Mouse (Mus musculus): ENCODE data around the gene Gm3045.
A peak's percentile ranks its signal among the peaks of the same experiment; 100 is the strongest.

Gm3045 gene

DNA sequence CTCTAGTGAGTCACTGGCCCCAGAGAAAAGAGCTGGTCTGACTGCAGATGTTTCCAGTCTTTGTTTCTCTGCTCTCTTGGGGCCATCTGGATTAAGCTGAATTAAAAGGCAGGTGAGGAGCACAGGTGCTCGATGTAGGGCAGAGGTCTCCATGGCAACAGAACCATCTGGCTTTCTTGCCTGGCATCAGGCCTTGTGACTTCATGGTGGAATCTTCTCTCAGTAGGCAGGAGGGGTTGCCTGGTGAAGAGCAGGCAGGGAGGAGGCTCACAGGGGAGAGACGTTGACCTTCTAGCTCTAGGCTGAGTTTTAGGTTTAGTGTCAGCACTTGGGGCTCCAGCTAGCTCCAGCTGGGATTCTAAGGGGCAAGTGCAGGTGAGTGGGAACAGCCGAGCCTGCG is at the start of gene Gm3045:
Gene Gm3045, plus strand, starts transcription at position 230 of the 400 bp plus-strand sequence.
- no peak for DNase-seq (ENCODE audit: low read depth, low spot score)

DNA sequence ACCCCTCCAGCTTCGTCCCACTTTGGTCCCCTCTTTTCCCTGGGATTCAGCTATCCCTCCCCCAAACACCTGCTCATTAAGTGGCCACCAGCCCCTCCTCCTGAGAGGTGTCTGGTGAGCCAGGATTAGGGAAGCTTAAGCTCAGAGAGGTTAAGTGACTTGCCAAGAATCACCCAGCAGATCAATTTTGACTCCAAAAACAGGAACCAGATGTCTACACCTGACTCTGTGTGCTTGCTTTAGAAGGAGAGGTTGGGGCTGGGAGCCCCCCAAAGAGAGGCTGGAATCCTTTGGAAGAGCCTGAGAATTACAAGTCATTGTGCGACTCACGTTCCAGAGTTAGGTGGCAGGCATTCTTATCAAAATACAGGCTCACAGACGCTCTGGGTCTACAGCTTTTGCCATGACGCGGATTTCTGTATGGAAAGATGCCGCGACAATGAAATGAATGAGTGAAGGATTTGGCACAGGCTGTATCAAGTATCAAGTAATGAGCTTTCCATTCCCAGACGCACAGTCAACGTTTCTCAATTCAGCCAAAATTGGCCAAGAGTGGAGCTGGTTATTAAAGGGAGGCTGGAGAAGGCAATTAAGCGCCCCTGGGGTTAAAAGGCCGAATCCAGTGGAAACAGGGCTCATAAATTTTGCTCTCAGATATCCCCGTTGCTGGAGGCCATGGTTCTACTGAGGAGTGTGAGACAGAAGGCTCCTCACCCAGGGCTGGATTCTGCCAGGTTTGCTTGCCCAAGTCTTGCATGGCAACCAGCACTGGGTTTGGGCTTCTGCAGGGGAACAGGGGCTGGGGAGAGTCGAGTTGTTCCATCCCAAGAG is 45.3 kb upstream of the Gm3045 start:
- peak; percentile 88 for DNase-seq (ENCODE audit: low read depth, low spot score)

DNA sequence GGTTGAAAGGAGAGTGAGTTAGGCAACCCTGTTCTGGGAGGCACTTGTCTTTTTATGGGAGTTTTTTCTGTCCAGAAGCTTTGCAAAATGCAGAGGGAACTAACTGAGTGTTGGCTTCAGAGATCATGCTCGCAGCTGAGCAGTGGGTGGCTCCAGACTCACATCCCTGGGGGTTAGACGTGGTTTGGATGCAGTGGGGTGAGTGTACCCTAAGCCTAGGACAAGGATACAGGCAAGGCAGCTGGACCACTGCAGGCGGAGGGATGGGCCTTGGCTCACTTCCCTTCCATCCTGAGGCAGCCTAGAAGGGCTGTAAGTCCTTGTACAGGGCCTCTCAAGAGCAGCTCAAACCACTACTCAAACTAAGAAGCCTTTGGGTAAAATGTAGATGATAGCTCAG is 43.0 kb upstream of the Gm3045 start:
- DNase-seq (ENCODE audit: low read depth, low spot score), result no peak

DNA sequence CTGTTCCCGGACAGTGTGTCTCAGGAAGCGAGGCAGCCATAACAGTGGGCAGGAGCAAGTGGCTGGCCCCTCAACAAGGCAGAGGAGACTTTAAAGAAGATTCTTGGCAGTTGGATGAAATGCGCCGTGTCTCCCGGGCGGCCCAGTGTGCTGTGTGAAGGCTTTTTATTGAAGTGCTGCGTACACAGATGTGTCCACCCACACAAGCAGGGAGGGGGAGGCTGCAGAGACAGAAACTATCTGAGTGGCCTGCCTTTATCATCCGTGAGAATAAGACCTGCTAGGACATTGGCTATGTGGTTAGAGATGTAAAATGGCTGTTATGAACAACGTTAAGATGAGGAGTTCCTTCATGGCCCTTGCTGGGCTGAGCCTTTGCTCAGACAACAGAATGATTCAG is 40.0 kb upstream of the Gm3045 start:
- DNase-seq (ENCODE audit: low read depth, low spot score), result no peak

DNA sequence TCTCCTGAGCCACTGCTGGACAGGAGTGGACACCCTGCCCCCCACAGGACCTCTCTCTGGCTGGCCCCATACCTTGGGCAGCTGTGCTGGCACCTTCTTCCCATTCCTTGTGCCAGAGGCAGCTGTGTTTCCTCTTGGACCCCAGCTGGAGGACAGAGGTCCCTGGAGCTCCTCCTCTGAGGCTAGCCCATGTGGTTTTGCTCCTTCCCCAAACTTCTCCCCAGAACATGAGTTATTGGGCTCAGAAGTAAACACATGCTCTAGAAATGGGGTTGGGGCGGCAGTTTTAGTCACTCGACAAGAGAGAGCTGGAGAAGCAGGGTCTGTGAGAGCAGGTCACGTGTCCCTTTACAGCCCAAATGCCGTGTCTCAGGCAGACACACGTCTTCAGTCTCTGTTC is 39.0 kb upstream of the Gm3045 start:
- DNase-seq (ENCODE audit: low read depth, low spot score), result no peak

DNA sequence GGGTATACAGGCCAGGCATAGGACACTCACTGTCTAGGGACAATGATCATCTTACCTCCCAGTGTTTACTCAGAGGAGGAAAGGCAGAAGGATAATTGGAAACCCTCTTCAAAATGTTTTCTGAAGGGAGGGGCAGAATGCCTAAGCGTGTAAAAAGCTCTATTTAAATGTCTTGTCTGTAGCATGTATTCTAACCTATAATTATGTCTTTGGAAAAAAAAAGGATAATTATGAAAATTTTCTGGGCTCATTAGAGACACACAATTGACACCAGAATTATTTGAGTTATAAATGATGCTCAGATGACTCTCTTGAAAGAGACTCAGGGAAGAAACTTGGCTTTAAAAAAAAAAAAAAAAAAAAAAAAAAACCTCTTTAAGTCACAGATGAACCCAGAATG is 38.4 kb upstream of the Gm3045 start:
- no peak for DNase-seq (ENCODE audit: low read depth, low spot score)

DNA sequence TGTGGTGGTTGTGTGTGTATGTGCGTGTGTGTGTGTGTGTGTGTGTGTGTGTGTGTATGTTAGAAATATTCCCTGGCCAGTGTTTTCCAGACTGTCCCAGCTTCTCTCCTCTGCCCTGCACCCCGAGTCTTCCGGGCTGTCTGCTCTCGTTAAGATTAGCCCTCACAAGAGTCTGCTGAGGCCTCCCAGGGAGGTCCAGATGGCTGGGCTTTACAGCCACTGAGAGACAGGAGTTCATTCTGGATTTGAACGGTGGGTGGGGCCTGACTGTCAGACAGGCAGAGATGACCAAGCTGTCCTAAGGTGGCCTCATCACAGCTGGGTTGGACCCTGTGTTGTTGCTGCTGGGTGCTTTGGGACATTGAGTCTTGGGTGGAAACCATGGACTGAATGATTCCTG is 28.8 kb upstream of the Gm3045 start:
- no peak for DNase-seq (ENCODE audit: low read depth, low spot score)

DNA sequence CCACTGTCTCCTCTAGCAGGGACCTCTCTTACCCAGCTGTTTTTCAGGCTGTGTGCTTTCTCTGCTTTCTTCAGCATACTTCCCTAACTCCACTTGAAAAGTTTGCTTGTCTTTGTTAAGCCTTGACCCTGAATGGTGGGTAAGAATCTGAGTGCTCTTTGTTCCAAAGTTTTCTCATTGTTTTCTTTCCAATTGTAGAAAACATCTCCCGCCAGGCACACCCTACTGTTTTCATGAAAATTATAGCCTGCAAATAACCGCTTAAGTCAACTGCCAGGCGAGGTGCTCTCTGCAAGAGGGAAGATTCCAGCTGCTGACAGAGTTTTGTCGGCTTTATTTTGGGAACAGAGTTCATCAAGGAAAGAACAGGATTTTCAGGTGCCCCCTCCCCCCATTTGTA is 25.2 kb upstream of the Gm3045 start:
- no peak for DNase-seq (ENCODE audit: low read depth, low spot score)

DNA sequence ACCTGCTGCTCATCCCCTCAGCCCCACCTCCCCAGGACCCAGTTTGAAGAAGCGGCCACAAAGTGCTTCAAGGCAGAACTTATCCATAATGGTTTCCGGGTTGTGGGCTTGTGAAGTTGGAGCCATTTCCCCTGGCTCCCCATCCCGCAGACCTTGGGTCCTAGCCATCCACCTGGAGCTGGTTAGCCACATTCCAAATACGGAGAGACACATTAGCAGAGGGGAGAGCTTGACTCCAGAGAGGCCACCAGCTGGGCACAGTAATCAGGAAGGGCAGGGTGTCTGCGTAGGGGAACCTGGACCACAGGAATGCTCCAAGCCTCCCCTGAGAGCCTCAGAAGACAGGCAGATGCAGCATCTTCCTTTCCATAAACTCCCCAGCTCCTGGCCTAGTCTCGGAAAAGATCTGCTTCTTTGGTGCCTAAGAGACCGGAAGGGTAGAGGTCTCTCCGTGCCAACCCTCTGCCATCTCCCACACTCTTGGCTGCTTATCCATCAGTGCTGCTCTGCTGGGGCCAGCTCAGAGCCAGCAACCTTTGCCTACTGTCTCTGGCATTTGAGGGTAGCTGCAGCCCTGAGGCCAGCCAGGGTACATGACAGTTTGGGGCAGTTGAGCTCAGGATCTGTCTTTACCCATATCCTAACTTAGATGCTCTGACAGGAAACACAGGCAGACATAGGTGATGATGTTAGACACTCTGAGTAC is 22.9 kb upstream of the Gm3045 start:
- DNase-seq (ENCODE audit: low read depth, low spot score), result peak; percentile 29

DNA sequence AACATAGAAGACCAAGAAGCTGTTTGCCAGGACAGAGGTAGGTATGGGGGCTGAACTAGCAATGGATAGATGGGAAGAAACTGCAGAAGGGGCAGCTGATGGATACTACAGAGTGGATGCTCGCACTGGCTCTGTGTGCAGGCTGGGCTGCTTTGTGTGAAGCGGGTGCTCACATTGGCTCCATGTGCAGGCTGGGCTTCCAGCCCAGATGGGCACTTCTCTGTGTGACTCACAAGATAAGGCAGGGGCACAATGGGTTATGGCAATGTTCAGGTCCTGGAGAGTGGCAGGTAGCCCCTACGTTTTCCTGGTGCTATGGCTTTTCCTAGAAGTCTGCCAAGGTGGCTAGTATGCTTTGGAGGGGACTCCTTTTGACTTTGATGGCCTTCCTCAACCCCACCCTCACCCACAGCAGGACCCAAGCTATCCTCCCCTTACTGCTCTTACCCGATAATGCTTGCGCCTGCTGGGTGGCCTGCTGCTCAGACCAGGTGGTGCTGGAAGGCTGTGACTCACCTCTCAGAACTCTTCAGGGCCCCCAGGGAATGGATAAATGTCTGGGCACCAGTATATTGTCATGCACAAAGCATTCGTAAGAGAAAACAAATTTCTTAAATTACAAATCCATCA is 21.8 kb upstream of the Gm3045 start:
- no peak for DNase-seq (ENCODE audit: low read depth, low spot score)

DNA sequence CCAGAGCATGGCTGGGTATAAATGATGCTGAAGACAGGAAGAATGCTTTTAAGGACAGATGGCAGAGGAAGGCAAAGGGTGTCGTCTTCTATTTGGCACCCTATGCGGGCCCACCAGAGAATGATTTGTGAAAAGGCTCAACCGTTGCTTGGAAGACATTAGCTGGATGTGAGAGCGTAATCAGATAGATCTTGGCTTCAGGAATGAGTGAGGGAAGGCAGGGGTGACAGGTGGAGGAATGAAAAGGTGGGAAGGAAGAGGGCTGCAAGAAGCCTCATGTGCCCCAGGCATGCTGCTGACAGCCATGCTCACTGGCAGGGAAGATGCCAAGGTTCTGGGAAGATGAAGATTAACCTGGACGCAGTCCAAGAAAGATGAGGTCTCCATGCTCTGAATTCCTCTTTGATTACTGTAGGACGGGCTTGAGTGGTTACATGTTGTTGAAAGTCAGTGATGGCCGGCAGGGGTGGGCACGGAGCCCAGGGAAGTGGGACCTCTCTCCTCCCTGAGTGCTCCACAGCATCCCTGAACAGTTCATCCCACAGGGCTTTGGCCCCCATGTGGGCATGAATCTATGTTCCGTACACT is 14.0 kb upstream of the Gm3045 start:
- DNase-seq (ENCODE audit: low read depth, low spot score), result no peak

DNA sequence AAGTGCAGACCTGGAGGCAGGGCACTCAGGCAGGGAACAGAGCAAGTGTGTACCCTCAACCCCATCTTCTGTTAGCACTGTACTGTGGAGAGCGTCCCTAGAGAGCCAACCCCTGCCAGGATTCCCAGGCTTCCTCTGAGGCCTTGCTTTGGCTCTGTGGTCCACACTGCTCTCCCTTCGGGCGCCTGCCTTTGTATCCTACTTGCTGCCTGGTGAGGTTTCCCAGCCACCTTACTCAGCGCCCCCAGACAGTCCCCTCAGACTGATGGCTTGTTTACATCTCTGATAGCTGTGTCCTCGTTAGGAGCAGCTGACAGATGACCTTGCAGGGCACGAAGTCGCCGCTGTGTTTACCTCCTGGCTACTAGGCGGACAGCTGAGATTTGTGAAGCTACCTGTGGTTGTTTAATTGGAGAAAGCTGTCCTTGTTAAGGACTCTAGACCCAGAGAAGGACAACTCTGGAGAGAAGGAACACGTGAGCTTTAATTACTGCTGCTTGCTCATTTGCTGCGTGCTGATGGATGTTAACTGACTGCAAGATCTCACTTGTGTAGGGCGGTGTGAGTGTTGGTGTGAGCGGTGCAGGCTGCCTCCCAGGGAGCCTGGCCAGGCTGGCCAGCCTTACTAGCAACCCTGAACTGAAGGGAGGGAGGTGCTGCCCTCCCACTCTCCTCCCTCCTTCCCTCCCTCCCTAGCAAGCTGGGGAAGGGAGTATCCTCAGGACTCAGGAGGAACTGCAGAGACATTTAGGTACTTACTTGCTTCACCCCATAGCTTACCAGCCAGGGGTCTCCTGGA is 7.5 kb upstream of the Gm3045 start:
- no peak for DNase-seq (ENCODE audit: low read depth, low spot score)

DNA sequence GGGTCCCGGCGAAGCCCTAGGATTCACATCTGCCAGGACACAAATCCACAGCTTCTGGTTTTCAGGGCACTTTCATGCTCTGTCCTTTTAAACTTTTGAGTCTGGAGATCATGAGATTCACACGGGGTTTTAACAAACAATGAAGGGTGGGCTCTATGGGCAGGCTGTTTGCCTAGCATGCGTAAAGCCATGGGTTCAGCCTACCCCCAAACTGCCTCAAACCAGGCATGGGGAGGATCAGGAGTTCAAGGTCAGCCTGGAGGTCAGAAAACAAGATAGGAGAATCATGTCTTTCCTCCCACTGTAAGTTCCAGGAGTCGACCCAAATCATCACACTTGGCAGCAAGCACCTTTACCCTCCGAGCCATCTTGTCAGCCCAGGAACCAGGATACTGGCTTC is 6.9 kb upstream of the Gm3045 start:
- DNase-seq (ENCODE audit: low read depth, low spot score), result no peak

DNA sequence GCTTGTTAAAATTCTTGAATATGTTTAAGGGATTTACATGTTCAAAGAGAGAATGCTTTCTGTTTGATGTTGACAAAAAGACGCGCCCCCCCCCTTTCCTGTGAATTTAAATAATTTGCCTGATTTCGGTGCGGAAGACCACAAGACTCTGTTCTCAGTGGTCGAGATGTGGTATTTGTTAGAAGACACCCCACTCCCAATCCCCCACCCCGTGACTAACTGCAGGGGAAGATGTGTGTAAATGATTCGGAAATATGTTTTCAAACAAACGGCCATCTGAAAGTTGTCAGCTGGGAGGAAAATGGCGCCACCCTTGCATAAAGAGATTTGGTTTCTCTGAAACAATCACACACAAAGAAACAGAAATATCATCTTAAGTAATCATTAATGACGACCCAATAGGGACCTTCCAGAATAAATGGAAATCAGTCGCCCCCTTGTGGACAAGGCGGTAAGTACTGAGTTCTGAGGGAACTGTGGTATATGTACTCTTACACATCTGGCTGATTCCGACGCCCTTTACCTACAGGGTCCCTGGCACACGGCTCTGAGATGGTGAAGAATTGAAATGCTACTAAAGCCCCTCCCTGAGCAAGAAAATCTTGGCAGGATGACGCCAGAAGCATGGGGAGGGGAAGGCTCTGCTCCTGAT is 4.2 kb upstream of the Gm3045 start:
- peak; percentile 88 for DNase-seq (ENCODE audit: low read depth, low spot score)

DNA sequence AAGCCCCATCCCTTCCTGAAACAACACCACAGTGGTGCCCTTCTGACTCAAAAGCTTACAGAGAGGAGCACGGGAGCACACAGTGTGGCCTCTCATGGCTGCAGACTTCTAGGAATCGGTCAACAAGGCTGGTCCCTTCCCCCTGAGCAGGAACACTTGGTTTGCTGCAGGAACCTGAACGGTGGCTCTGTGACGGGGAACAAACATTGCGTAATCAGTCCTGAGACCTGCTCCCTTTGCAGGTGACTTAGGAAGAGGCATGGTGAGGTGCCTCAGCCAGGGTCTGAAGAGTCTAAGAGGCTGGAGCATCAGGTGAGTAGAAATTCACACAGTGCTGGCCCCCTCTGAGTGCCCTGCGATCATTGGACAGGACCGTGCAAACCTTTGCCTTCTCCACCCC is 463 bp upstream of the Gm3045 start:
- DNase-seq (ENCODE audit: low read depth, low spot score), result no peak

DNA sequence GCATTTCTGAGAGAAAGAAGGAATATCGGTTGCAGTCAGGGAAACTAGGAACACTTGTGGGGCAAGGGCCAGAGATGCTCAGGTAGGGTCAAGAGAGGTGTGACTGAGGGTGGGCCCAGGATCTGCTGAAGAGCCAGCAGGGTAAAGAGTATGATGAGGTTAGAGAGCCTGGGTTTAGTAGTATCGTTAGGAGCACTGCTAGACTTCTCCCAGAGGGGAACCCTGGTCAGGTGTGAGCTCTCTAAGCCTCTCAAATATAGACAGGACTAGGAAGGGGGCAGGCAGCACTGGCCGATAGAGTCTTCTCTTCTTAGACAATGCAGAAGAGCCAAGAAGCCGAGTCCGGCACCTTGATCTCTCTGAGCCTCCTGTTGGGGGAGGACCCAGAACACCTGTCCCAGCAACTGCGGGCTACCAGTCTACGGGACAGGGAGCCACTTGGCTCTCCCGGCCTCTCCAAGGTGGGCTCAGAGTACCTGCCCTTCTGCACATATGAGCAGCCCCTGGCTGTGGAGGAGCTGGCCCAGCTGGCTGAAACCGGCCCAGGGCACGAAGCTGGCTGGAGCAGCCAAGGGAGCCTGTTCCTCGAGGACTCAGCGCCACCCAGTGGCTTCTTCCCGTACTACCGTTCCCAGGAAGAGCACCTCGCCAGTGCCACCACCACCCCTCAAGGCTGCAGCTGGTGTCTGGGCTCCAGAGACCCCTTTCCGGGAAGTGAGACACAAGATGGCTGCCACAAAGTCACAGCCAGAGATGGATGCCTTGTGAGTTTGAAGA is 2.5 kb downstream of the Gm3045 start:
- peak; percentile 87 for DNase-seq (ENCODE audit: low read depth, low spot score)

DNA sequence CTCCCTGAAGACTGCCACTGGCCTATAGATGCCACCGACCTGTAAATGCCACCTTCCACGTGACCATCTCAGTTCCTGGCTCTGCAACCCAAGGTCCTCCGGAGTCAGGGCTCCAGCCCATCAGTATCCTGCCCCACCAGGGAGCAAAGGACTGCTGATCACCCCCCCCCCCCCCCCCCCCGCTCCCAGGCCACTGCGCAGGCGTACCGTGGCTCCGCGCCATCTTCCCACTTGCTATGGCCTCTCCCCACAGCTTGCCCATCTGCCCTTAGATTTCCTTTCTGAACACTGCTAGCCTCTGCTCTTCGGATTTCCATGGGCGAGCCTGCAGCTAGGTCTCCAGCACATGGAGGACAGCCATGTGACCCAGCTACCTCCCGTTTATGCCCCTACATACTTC is 6.1 kb downstream of the Gm3045 start:
- no peak for DNase-seq (ENCODE audit: low read depth, low spot score)

DNA sequence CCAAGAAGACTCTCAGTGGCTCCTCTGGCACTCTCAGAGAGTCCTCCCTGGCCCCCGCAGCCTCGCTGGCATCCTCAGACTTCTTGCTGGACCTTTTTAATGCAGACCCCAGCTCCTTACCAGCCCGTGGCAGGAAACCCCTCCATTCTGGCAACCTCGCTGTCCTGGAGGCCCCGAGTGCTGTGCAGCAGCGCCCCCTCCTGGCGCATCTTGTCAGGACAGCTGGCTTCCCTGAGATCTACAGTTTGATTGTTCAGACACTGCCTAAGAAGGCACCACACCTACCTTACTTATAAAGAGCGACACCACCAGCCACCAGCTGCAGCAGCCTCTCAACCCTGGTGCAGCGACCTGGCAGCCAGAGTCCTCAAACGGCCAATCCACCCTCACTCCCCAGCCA is 7.1 kb downstream of the Gm3045 start:
- peak; percentile 84 for DNase-seq (ENCODE audit: low read depth, low spot score)

DNA sequence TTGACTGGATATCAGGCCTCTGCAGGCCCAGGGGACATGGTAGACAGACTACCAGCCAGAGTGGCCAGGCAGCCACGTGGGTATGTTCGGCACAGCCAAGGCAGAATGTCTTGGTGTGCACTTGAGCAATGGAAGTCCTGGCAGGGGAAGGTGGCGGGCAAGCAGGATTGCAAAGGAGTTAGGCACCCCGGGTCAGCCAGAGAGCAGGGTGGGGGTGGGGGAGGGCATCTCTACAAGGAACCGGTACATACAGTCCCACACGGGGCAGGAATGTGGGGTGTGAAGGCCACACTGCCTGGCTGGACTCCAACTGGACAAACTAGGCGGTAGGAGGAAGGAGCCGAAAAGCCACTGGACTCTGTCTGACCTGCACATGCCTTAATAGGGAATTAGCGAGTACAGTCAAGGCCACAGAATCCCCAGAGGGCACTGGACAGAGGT is 7.9 kb downstream of the Gm3045 start:
- DNase-seq (ENCODE audit: low read depth, low spot score), result no peak

DNA sequence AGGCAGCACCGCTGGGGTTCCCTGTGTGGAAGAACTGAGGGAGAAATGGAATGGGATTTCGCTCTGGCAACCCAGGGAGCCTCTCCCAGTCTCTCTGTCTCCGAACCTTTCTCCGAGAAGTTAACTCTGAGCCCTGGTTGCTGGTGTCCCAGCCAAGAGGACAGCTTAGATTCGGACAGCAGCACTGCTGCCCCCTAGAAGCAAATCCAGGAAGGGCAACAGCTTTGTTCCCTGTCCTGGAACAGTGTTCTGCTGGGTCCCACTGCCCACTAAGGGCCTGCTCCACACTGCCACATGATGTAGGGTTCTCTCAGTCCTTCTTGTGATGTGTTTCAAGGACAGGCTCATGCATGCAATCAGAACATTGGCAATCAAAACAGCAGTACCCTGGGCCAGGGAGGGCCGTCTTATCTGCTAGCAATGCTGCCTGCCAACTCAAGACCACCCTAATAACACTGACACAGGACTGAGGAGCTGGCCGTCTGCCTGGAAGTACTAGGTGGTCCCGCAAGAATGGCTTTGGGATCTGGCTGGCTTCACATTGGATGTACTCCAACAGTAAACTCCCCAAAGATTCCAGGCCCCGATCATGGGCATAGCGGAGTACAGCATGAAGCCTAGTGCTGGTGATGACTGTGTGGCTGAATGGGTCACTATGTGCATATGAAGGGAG is 9.4 kb downstream of the Gm3045 start:
- DNase-seq (ENCODE audit: low read depth, low spot score), result no peak
